Mouse (Mus musculus) lung, embryonic 14.5 days (tissue): ENCODE measurements at regions not wholly inside any gene's neighbourhood (a gene's known extent, or its start where the extent isn't known, plus 50 kb on each side); places are given as distances from the start of the nearest gene placed in this dataset.
A peak's percentile ranks its signal among the peaks of the same experiment; 100 is the strongest.

Experiments used
- ATAC-seq: fragments of 200-750 bp; cut with Nextera tagmentation; 2 replicates; pipeline ENCODE4 v1.8.0; 2017; ENCODE audit warnings: mild to moderate bottlenecking, moderate TSS enrichment, moderate library complexity; ENCODE audit not compliant: insufficient read depth
- DNase-seq: peaks from one replicate; pipeline ENCODE4 v3.0.0-alpha.2; 2015
- H3K27ac ChIP-seq: fragments of 300-500 bp; sonication (generic); 2 replicates; pipeline ENCODE4 v1.5.1; 2014; ENCODE audit warnings: low read depth, mild to moderate bottlenecking, moderate library complexity
- H3K27me3 ChIP-seq: fragments of 300-500 bp; sonication (generic); 2 replicates; pipeline ENCODE4 v1.6.1; 2014; ENCODE audit warnings: low read length, control low read depth; ENCODE audit not compliant: insufficient read depth
- H3K36me3 ChIP-seq: fragments of 300-500 bp; sonication (generic); 2 replicates; pipeline ENCODE4 v1.6.1; 2014; ENCODE audit warnings: control low read depth; ENCODE audit not compliant: insufficient read depth
- H3K4me1 ChIP-seq: fragments of 300-500 bp; sonication (generic); 2 replicates; pipeline ENCODE4 v1.6.1; 2014; ENCODE audit warnings: antibody characterized with exemption, control low read depth; ENCODE audit not compliant: insufficient read depth
- H3K4me2 ChIP-seq: fragments of 300-500 bp; sonication (generic); 2 replicates; pipeline ENCODE4 v1.6.1; 2014; ENCODE audit warnings: mild to moderate bottlenecking
- H3K4me3 ChIP-seq: fragments of 300-500 bp; sonication (generic); 2 replicates; pipeline ENCODE4 v1.5.1; 2014; ENCODE audit warnings: low read depth, low read length
- H3K9ac ChIP-seq: fragments of 300-500 bp; sonication (generic); 2 replicates; pipeline ENCODE4 v1.6.1; 2014
- H3K9me3 ChIP-seq: fragments of 300-500 bp; sonication (generic); 2 replicates; pipeline ENCODE4 v1.6.1; 2016; ENCODE audit warnings: low read depth, low read length, control low read depth
- CTCF ChIP-seq: IDR thresholded peaks from 2 replicates; pipeline ENCODE4 v1.5.1; 2016; ENCODE audit warnings: antibody characterized with exemption, low read depth
- WGBS: fragments of 180-500 bp; shearing (Covaris S2); extraction: QIAGEN DNeasy Blood & Tissue Kit; methylation state at CpG from one replicate; pipeline ENCODE4 v1.1.7; 2014; 5-methylcytosine and 5-hydroxymethylcytosine counted together

DNA sequence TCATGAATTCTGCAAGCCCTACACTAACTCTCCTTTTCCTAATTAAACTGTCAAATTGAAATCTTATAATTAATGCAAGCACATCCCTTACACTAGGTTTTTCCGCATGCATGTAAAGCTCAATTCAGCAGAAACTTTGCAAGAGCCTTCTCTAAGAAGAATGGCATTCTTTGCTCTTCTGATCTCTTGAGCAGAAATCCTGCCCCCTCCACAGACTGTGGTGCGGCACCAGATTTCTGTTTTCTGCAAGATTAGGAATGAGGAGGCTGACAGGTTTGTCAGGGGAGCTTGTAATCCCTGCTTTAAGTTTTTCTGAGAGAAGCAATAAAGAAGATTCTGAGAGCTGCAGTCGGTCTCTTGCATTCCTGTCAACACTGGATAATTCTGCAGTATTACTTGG is 482.3 kb downstream of the Cetn3 start:
- Histone ChIP-seq H3K9me3 (no peaks in the 10 kb centered on the region), H3K4me1 (no peaks in the 10 kb centered on the region), H3K4me2 (no peak overlapping the region), H3K4me3 (no peak overlapping the region), H3K9ac (no peak overlapping the region), H3K27me3 (no peaks in the 10 kb centered on the region), H3K27ac (no peak overlapping the region), H3K36me3 (no peaks in the 10 kb centered on the region)
- DNase-seq (no peak), ATAC-seq (no peak)
- TF ChIP-seq CTCF, result no peak
- WGBS, result 59% methylated on average over 3 of the region's 3 CpGs

DNA sequence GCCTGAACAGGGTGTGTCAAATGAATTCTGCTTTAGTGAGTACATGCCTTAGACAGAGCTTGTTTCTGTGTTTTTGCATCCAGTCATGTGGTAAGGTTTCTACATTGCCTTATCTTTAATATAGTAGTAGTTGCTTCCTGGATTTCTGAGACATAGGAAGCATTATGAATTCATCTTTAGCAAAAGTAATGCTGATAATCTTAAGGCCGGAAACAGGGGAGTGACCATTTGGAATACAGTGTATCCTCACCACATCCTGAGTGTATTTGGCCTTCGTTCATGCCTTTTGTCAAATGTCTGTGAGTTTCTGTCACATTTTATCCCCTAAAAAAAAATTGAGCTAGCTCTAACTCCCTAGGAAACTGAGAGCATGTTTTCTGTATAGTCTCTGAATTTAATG is 482.9 kb downstream of the Cetn3 start:
- Histone ChIP-seq H3K27me3 (no peaks in the 10 kb centered on the region), H3K36me3 (no peaks in the 10 kb centered on the region), H3K27ac (no peak overlapping the region), H3K9ac (no peak overlapping the region), H3K4me2 (no peak overlapping the region), H3K4me3 (no peak overlapping the region), H3K4me1 (no peaks in the 10 kb centered on the region), H3K9me3 (no peaks in the 10 kb centered on the region)
- no peak for TF ChIP-seq CTCF
- no peak for ATAC-seq
- WGBS, result 72% methylated on average over 2 of the region's 2 CpGs
- DNase-seq, result no peak

DNA sequence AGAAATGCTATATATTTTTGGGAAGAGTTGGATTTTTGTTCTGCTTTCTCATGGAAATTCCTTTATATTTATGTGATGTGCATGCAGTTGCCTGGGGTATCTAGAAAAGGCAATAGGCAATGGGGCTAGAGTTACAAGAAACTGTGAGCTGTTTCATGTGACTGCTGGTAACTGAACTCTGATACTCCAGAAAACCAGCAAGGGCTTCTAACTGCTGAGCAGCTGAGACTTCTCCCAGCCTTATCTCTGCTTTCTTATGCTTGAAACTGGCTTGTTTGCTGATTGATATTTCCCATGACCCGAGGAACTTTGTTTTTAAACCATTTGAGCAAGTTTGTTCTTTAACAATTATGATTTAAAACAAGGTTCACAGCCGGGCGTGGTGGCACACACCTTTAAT is 491.9 kb downstream of the Cetn3 start:
- no peaks in the 10 kb centered on the region for H3K36me3 ChIP-seq
- WGBS, result 51% methylated on average over 3 of the region's 3 CpGs

DNA sequence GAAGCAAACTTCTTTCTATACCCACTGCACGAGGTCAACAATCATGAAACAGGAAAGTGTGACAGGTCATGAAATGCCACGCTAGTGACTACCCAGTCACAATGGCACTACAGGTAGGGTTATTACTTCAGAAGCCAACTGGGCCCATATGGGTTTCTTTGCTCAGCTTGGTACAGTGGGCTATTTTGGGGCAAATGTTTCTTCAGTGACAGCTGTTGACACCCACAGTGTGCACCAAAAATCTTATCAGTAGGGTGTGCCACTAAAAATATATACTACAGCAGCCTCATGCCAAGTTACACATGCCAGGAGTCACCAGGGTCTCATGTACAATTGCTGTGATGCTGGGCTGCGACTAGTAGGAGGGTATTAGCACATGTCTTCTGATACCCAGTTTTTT is 493.1 kb downstream of the Cetn3 start:
- H3K4me3 ChIP-seq, result no peak overlapping the region
- H3K27me3 ChIP-seq, result no peaks in the 10 kb centered on the region
- no peaks in the 10 kb centered on the region for H3K36me3 ChIP-seq
- H3K4me2 ChIP-seq, result no peak overlapping the region
- H3K9me3 ChIP-seq, result no peaks in the 10 kb centered on the region
- H3K9ac ChIP-seq, result no peak overlapping the region
- no peak overlapping the region for H3K27ac ChIP-seq
- no peak for ATAC-seq
- 71% methylated on average over 3 of the region's 3 CpGs for WGBS
- no peak for DNase-seq
- H3K4me1 ChIP-seq, result no peaks in the 10 kb centered on the region
- TF ChIP-seq CTCF, result no peak

More for the DNA sequence above, 491.9 kb downstream of the Cetn3 start:
- no peak for TF ChIP-seq CTCF
- no peak for DNase-seq
- no peak for ATAC-seq
- Histone ChIP-seq H3K4me3 (no peak overlapping the region), H3K9me3 (no peaks in the 10 kb centered on the region), H3K9ac (no peak overlapping the region), H3K4me1 (no peaks in the 10 kb centered on the region), H3K27ac (no peak overlapping the region), H3K4me2 (no peak overlapping the region), H3K27me3 (no peaks in the 10 kb centered on the region)

DNA sequence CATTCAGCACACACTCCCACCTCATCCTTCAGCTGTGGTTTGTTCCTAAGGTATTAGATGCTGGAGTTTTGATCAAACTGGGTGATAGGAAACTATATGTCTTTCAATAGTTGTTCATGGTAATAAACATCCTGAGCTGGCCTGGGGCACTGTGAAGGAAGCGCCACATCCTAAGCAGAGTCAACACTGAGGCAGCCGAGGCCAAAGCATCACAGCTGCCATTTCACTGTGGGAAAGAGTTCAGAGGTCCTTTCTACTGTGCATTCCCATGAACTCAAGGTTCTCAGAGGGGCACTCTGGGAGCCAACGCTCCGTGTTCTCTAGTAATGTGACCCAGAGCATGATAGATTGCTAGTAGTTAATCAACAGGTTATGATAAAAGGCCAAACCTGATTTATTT is 497.9 kb downstream of the Cetn3 start:
- no peaks in the 10 kb centered on the region for H3K9me3 ChIP-seq
- H3K4me1 ChIP-seq, result no peaks in the 10 kb centered on the region
- ATAC-seq (peak; percentile 31; the same call in 1 of the 2 replicates), DNase-seq (peak; percentile 7)
- H3K36me3 ChIP-seq, result no peaks in the 10 kb centered on the region
- H3K9ac ChIP-seq, result no peak overlapping the region
- no peak for TF ChIP-seq CTCF
- H3K4me2 ChIP-seq, result no peak overlapping the region
- H3K27ac ChIP-seq, result no peak overlapping the region
- H3K4me3 ChIP-seq, result no peak overlapping the region
- 36% methylated on average over 4 of the region's 4 CpGs for WGBS
- no peaks in the 10 kb centered on the region for H3K27me3 ChIP-seq

DNA sequence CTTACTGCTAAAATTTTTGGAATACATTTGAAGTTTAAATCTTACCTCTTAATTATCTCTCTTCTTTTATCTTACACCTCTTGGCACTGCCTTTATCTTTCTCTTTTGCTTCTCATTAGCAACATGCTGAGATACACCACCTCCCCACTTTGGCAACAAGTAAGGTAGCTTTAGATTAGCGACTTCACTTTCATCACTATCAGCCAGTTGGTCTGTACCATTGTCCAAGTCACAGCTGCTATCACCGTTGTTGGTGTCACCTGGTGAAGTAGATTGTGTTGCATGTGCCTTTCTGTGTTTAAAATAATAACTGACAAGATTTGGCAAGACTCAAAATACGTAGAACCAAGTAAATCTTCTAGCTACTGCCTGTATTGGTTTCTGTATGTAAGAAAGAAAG is 513.0 kb downstream of the Cetn3 start:
- WGBS, result 31% methylated on average over 3 of the region's 3 CpGs
- Histone ChIP-seq H3K4me1 (no peaks in the 10 kb centered on the region), H3K4me3 (no peak overlapping the region), H3K36me3 (no peaks in the 10 kb centered on the region), H3K27ac (no peak overlapping the region), H3K9ac (no peak overlapping the region), H3K9me3 (no peaks in the 10 kb centered on the region), H3K27me3 (no peaks in the 10 kb centered on the region), H3K4me2 (no peak overlapping the region)
- no peak for TF ChIP-seq CTCF
- no peak for DNase-seq
- ATAC-seq, result no peak

DNA sequence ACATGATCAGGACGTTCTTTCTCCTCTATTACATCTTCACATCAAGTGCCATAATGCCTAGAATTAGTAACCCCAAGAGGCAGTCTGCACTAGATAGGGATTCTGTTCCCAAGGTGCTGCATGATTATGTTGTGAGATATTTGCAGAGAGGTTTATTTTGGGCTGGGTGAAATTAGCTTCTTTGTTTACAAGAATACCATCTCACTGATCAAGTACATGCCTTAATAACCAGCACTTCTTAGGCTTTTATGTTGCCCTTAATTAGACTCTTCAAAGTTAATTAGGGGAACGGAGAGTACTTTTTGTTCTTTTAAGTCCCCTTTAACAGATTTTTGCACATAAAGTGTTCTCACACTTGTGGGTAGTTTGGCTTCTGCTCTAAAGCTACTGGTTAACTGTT is 521.4 kb downstream of the Cetn3 start:
- no peaks in the 10 kb centered on the region for H3K27me3 ChIP-seq
- no peak overlapping the region for H3K4me2 ChIP-seq
- no peak overlapping the region for H3K4me3 ChIP-seq
- no peaks in the 10 kb centered on the region for H3K4me1 ChIP-seq
- ATAC-seq, result no peak
- no peak overlapping the region for H3K9ac ChIP-seq
- no peak for DNase-seq
- H3K27ac ChIP-seq, result no peak overlapping the region
- no peaks in the 10 kb centered on the region for H3K9me3 ChIP-seq
- no peaks in the 10 kb centered on the region for H3K36me3 ChIP-seq
- no peak for TF ChIP-seq CTCF
- 60% methylated on average over 2 of the region's 2 CpGs for WGBS

DNA sequence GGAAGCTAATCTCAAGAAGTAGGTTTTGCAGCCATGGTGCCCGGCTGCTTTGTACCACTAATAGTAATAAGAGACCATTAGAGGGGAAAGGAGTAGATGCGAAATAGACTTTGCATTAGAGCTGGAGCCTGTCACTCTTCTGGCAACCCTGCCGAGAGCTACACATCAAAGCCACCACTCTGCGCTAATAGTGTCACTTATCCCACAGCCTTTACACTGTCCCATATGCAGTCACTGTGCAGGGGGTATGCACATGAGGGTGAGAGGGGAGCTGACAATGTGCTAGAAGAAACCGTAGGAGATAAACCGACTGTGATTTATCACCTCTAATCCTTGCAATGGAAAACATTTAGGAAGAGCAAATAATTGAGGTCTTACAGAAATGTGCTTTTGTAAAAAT is 522.2 kb downstream of the Cetn3 start:
- H3K4me2 ChIP-seq, result no peak overlapping the region
- DNase-seq, result no peak
- no peaks in the 10 kb centered on the region for H3K27me3 ChIP-seq
- H3K9me3 ChIP-seq, result no peaks in the 10 kb centered on the region
- H3K9ac ChIP-seq, result no peak overlapping the region
- no peaks in the 10 kb centered on the region for H3K36me3 ChIP-seq
- no peak overlapping the region for H3K4me3 ChIP-seq
- TF ChIP-seq CTCF, result no peak
- WGBS, result 30% methylated on average over 6 of the region's 6 CpGs
- H3K27ac ChIP-seq, result no peak overlapping the region
- ATAC-seq, result no peak
- no peaks in the 10 kb centered on the region for H3K4me1 ChIP-seq
